ENCODE assay signal across 8 mouse cellular contexts in the genomic region with DNA sequence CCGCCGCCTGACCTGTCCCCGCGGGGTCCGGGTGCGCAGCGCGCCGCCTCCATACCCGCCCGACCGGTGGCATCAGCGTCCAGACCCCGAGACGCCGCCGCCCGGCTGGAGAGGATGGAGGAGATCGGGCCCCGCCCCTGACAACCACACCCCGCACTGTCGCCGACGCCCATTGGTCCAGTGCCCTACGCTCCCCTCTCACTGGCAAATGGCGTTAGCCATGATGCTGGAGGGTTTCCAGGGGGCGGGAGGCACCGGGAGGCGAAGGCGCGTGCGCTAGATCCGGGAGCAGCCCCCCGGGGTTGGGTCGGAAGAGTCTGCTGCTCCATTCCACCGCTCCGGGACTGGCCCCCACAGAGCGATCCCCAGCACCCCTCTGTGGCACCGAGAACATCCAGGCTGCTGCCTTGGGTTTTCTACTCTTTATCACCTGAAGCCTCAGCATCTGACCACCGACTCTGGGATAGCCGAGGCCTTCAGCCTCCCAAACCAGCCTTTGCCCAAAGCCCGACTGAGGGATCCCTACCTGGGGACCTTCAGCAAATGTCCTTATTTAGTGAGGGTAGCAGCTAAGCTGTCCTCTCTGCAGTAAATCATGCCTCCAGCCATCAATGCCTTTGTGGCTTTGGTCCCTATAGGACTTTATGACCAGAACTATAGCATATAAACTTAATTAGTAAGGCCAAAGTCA. TPM values are rescaled to one million over a fixed set of nuclear protein-coding genes. Genes with fewer than 3 reads are reported as not detected.
DNase-seq lines count a peak whose midpoint lies in the region; ATAC-seq and TF ChIP-seq lines count a peak whose summit lies in the region.

Gene Tulp3, minus strand, starts transcription at position 126 of the 691 bp plus-strand sequence.

- peak; percentile 93 for DNase-seq in CH12.LX (ENCODE audit: extremely low read depth)
- DNase-seq in c-Kit-positive CD71-positive TER-119-negative erythroid progenitor cells, embryonic 14.5 days (ENCODE audit: low read depth), result peak; percentile 82
- peak; percentile 93 for DNase-seq in heart, postnatal 0 days (ENCODE audit: low spot score)
- peak; percentile 98 for DNase-seq in kidney, postnatal 4 days

- no peak for TF ChIP-seq CTCF in CH12.LX (conservative IDR thresholded peaks at IDR 0.05 in 1 of 2, IDR thresholded peaks at IDR 0.05 in 1 of 2; ENCODE audit: low read depth in 2 of 2, low read length in 2 of 2)
- no peak for TF ChIP-seq CTCF in heart, postnatal 0 days (IDR thresholded peaks at IDR 0.05; ENCODE audit: low read depth)
- no peak for TF ChIP-seq CTCF in testis, adult 2 months (IDR thresholded peaks at IDR 0.05; ENCODE audit: control insufficient read depth, insufficient read depth, insufficient replicate concordance, low read depth, low read length)

- in situ Hi-C loops in CH12.LX (cut with MboI; ENCODE audit: low pct_ligation_motif_present, low pct_unique_long_range_greater_than_20kb, low sequenced_read_pairs), result loop anchor here (5.0 kb wide), 1 partner anchor 34 kb away; no protein-coding TSS in a partner anchor

- H3K9me3 ChIP-seq in CH12.LX (replicated peaks; ENCODE audit: low read length), result no peaks in the 10 kb centered on the region
- no peaks in the 10 kb centered on the region for H3K9me3 ChIP-seq in forebrain, embryonic 12.5 days
- no peaks in the 10 kb centered on the region for H3K9me3 ChIP-seq in heart, postnatal 0 days (replicated peaks; ENCODE audit: control insufficient read depth, low read length)
- H3K9me3 ChIP-seq in liver, embryonic 16.5 days (replicated peaks; ENCODE audit: control insufficient read depth, low read length), result no peaks in the 10 kb centered on the region
- H3K9me3 ChIP-seq in neural tube, embryonic 13.5 days, result no peaks in the 10 kb centered on the region

- peaks cover 16% of the 10 kb centered on the region for H3K79me2 ChIP-seq in CH12.LX (replicated peaks; ENCODE audit: control insufficient read depth, extremely low read depth, insufficient read depth, poor library complexity, severe bottlenecking)

- H3K36me3 ChIP-seq in CH12.LX (replicated peaks in 1 of 2; ENCODE audit: control insufficient read depth in 1 of 2, insufficient read depth in 1 of 2, low read length in 1 of 2), result peaks cover 24 to 53% of the 10 kb centered on the region in 2 experiments
- peaks cover 23% of the 10 kb centered on the region for H3K36me3 ChIP-seq in forebrain, embryonic 12.5 days (replicated peaks)
- H3K36me3 ChIP-seq in heart, postnatal 0 days (replicated peaks; ENCODE audit: control insufficient read depth, insufficient read depth, low read length), result peaks cover 20% of the 10 kb centered on the region
- H3K36me3 ChIP-seq in liver, embryonic 16.5 days (ENCODE audit: control insufficient read depth, insufficient read depth), result peaks cover 22% of the 10 kb centered on the region
- peaks cover 25% of the 10 kb centered on the region for H3K36me3 ChIP-seq in neural tube, embryonic 13.5 days
- H3K36me3 ChIP-seq in testis, adult 2 months (ENCODE audit: control insufficient read depth, insufficient read depth, low read length), result no peaks in the 10 kb centered on the region

- peak within 1 kb of the TSS; percentile 73 to 88 (median 83) for H3K4me3 ChIP-seq in CH12.LX (replicated peaks in 1 of 3; ENCODE audit: low read depth in 2 of 3, low read length in 2 of 3, poor library complexity in 1 of 3)
- H3K4me3 ChIP-seq in forebrain, embryonic 12.5 days (replicated peaks), result peak within 1 kb of the TSS; percentile 77
- peak within 1 kb of the TSS; percentile 80 for H3K4me3 ChIP-seq in heart, postnatal 0 days (ENCODE audit: low read depth, low read length)
- peak within 1 kb of the TSS; percentile 71 for H3K4me3 ChIP-seq in liver, embryonic 16.5 days (ENCODE audit: low read depth, low read length)
- peak within 1 kb of the TSS; percentile 73 for H3K4me3 ChIP-seq in neural tube, embryonic 13.5 days
- H3K4me3 ChIP-seq in testis, adult 2 months (ENCODE audit: control insufficient read depth, low read depth, low read length), result peak within 1 kb of the TSS; percentile 80

- H3K9ac ChIP-seq in CH12.LX (ENCODE audit: insufficient read depth, low read depth), result peak within 1 kb of the TSS; percentile 68
- H3K9ac ChIP-seq in forebrain, embryonic 12.5 days, result peak within 1 kb of the TSS; percentile 80
- peak within 1 kb of the TSS; percentile 58 for H3K9ac ChIP-seq in heart, postnatal 0 days (replicated peaks; ENCODE audit: low read depth, low read length)
- peak within 1 kb of the TSS; percentile 60 for H3K9ac ChIP-seq in liver, embryonic 16.5 days (ENCODE audit: low read depth, low read length)
- H3K9ac ChIP-seq in neural tube, embryonic 13.5 days, result peak within 1 kb of the TSS; percentile 88

- ATAC-seq in forebrain, embryonic 12.5 days (ENCODE audit: low FRiP score), result peak; percentile 99
- ATAC-seq in heart, postnatal 0 days (ENCODE audit: insufficient read depth, low read depth), result peak; percentile 99
- ATAC-seq in liver, embryonic 16.5 days (ENCODE audit: low read depth), result peak; percentile 100
- ATAC-seq in neural tube, embryonic 13.5 days (ENCODE audit: low read depth), result peak; percentile 99

- TF ChIP-seq POLR2A in CH12.LX (IDR thresholded peaks at IDR 0.05; ENCODE audit: low read depth, low read length), result peak; percentile 82
- TF ChIP-seq POLR2A in testis, adult 2 months (IDR thresholded peaks at IDR 0.05; ENCODE audit: control insufficient read depth, low read depth, low read length), result peak; percentile 53

- H3K4me1 ChIP-seq in CH12.LX (ENCODE audit: control insufficient read depth in 1 of 2, insufficient read depth in 2 of 2), result peaks cover 4 to 39% of the 10 kb centered on the region in 2 experiments; a peak in 3 of 4 replicates
- H3K4me1 ChIP-seq in forebrain, embryonic 12.5 days, result peaks cover 35% of the 10 kb centered on the region
- peaks cover 9% of the 10 kb centered on the region for H3K4me1 ChIP-seq in heart, postnatal 0 days (ENCODE audit: control insufficient read depth, insufficient read depth)
- peaks cover 22% of the 10 kb centered on the region for H3K4me1 ChIP-seq in liver, embryonic 16.5 days (ENCODE audit: control insufficient read depth, low read depth, low read length)
- H3K4me1 ChIP-seq in neural tube, embryonic 13.5 days (replicated peaks), result peaks cover 37% of the 10 kb centered on the region
- H3K4me1 ChIP-seq in testis, adult 2 months (ENCODE audit: control insufficient read depth, insufficient read depth, low read length), result peaks cover 10% of the 10 kb centered on the region

- no peaks in the 10 kb centered on the region for H3K27me3 ChIP-seq in CH12.LX (replicated peaks)
- H3K27me3 ChIP-seq in forebrain, embryonic 12.5 days, result no peaks in the 10 kb centered on the region
- H3K27me3 ChIP-seq in heart, postnatal 0 days (ENCODE audit: control insufficient read depth, insufficient read depth, low read length), result no peaks in the 10 kb centered on the region
- peaks cover 17% of the 10 kb centered on the region for H3K27me3 ChIP-seq in liver, embryonic 16.5 days (ENCODE audit: control insufficient read depth, insufficient read depth, low read depth, low read length)
- no peaks in the 10 kb centered on the region for H3K27me3 ChIP-seq in neural tube, embryonic 13.5 days
- no peaks in the 10 kb centered on the region for H3K27me3 ChIP-seq in testis, adult 2 months (ENCODE audit: control insufficient read depth, insufficient read depth, low read length)

- WGBS in forebrain, embryonic 12.5 days, result under 1% methylated on average over 42 of the region's 42 CpGs
- WGBS in heart, postnatal 0 days, result under 1% methylated on average over 42 of the region's 42 CpGs
- 1% methylated on average over 34 of the region's 42 CpGs for WGBS in liver, embryonic 16.5 days (ENCODE audit: insufficient replicate concordance)
- WGBS in neural tube, embryonic 13.5 days, result under 1% methylated on average over 42 of the region's 42 CpGs

- H3K4me2 ChIP-seq in CH12.LX (ENCODE audit: insufficient read depth, low read depth, poor library complexity, severe bottlenecking), result peak within 1 kb of the TSS; percentile 81
- peak within 1 kb of the TSS; percentile 82 for H3K4me2 ChIP-seq in forebrain, embryonic 12.5 days
- H3K4me2 ChIP-seq in heart, postnatal 0 days (ENCODE audit: low read depth, low read length), result peak within 1 kb of the TSS; percentile 92
- H3K4me2 ChIP-seq in liver, embryonic 16.5 days (ENCODE audit: low read depth, low read length), result peak within 1 kb of the TSS; percentile 88
- H3K4me2 ChIP-seq in neural tube, embryonic 13.5 days, result peak within 1 kb of the TSS; percentile 73

- dilution Hi-C loops in CH12.LX (cut with MboI; ENCODE audit: extremely low pct_ligation_motif_present, extremely low pct_unique_long_range_greater_than_20kb, low sequenced_read_pairs), result no loop called here

- no peak within 1 kb of the TSS for H3K27ac ChIP-seq in CH12.LX (ENCODE audit: insufficient read depth, low read depth)
- H3K27ac ChIP-seq in forebrain, embryonic 12.5 days, result peak within 1 kb of the TSS; percentile 86
- H3K27ac ChIP-seq in heart, postnatal 0 days (ENCODE audit: low read depth), result peak within 1 kb of the TSS; percentile 63
- H3K27ac ChIP-seq in liver, embryonic 16.5 days (ENCODE audit: low read length), result no peak within 1 kb of the TSS
- H3K27ac ChIP-seq in neural tube, embryonic 13.5 days (replicated peaks), result peak within 1 kb of the TSS; percentile 92
- H3K27ac ChIP-seq in testis, adult 2 months (ENCODE audit: control insufficient read depth, insufficient read depth, low read depth, low read length), result peak within 1 kb of the TSS; percentile 21

- no peak for TF ChIP-seq EP300 in CH12.LX (IDR thresholded peaks at IDR 0.05; ENCODE audit: low read length)
- TF ChIP-seq EP300 in heart, postnatal 0 days (IDR thresholded peaks at IDR 0.05; ENCODE audit: low read depth), result no peak

- no peak for TF ChIP-seq RAD21 in CH12.LX (IDR thresholded peaks at IDR 0.05; ENCODE audit: low read depth, low read length)

TF ChIP-seq in CH12.LX, 34 proteins besides CTCF, POLR2A, EP300 and RAD21 (continues in another document):
- peak; percentile 70 for TF ChIP-seq NELFE (IDR thresholded peaks at IDR 0.05; ENCODE audit: low read depth, low read length)
- TF ChIP-seq NRF1 (IDR thresholded peaks at IDR 0.05; ENCODE audit: low read depth, low read length), result peak; percentile 87
- TF ChIP-seq ZKSCAN1 (IDR thresholded peaks at IDR 0.05; ENCODE audit: borderline replicate concordance, low read depth, low read length), result no peak
- TF ChIP-seq MXI1 (IDR thresholded peaks at IDR 0.05; ENCODE audit: low read depth, low read length), result peak; percentile 91
- TF ChIP-seq KAT2A (IDR thresholded peaks at IDR 0.05; ENCODE audit: insufficient replicate concordance, low read length), result peak; percentile 55; the same call in 1 of the 2 replicates

RNA-seq across cellular contexts. Expression of gene Tulp3, which starts in this region (rescaled TPM):
- total RNA-seq in CH12.LX (2012; rRNA removed) (4.9 and 5.5 TPM in 2 replicates), CH12.LX (2014; rRNA removed) (3.7 and 5.6 TPM in 2 replicates)
- 11.5 and 13.1 TPM in 2 replicates for polyA plus RNA-seq in CH12.LX (2012; ENCODE audit: insufficient read length, low read depth)
- polyA plus RNA-seq in forebrain, embryonic 12.5 days (2016; fragmentation: Nextera tagmentation; extraction: Ambion mirVana), result 15.4 and 19.7 TPM in 2 replicates
- total RNA-seq in heart, postnatal 0 days (2014; rRNA removed; ENCODE audit: low replicate concordance), result 3.2 and 5.1 TPM in 2 replicates
- 3.7 and 5.1 TPM in 2 replicates for polyA plus RNA-seq in heart, postnatal 0 days (2015; fragmentation: Nextera tagmentation; extraction: Ambion mirVana)
- polyA plus RNA-seq in liver, embryonic 16.5 days (2015; fragmentation: Nextera tagmentation; extraction: Ambion mirVana), result 1.4 and 1.7 TPM in 2 replicates
- polyA plus RNA-seq in neural tube, embryonic 13.5 days (2015; fragmentation: Nextera tagmentation; extraction: Ambion mirVana), result 20.8 and 21.0 TPM in 2 replicates
- 4.4 and 5.4 TPM in 2 replicates for polyA plus RNA-seq in testis, adult 2 months (2012; rRNA removed)

Comparison
In these comparisons a context has a peak if more than half of its experiments do, and no peak if none do; other contexts are left out.
1. H3K27ac ChIP-seq: peak in forebrain, embryonic 12.5 days (single experiment), heart, postnatal 0 days (single experiment), neural tube, embryonic 13.5 days (single experiment) and testis, adult 2 months (single experiment); none in CH12.LX (single experiment) and liver, embryonic 16.5 days (single experiment).
2. Peak in every context shown above with its lines, with median percentiles within 50 percentile points of each other: DNase-seq, H3K4me2 ChIP-seq, H3K4me3 ChIP-seq, H3K9ac ChIP-seq and ATAC-seq.